Mouse (Mus musculus): Measurements from ENCODE around the gene Hoxb9. TPM values are rescaled to one million over a fixed set of nuclear protein-coding genes. Genes with fewer than 3 reads are reported as not detected.

Gene Hoxb9
- 0.07 TPM in 1 of 2 replicates, not detected in the other for total RNA-seq (2014; rRNA removed)
- not detected in 2 replicates for polyA plus RNA-seq (2012; rRNA removed)

GRCm38 (mm10) chr11:96270996-96271540 is at the start of gene Hoxb9:
TSS of gene Hoxb9 (plus strand) at chr11:96271457.
- no peak for DNase-seq (ENCODE audit: extremely low read depth, low read depth, low spot score)
- Histone ChIP-seq H3K4me1 (ENCODE audit: control insufficient read depth, insufficient read depth, low read length) (peaks cover 2% of the 10 kb centered on the region; the same call in 1 of the 2 replicates), H3K27me3 (ENCODE audit: control insufficient read depth, insufficient read depth, low read length) (peaks cover 42% of the 10 kb centered on the region), H3K27ac (replicated peaks; ENCODE audit: insufficient read depth, low read depth, low read length) (no peak within 1 kb of the TSS), H3K79me2 (ENCODE audit: control insufficient read depth, insufficient read depth, low read length) (no peaks in the 10 kb centered on the region), H3K9ac (ENCODE audit: low read depth, low read length) (no peak within 1 kb of the TSS), H3K4me3 (ENCODE audit: insufficient read depth, low read depth, low read length) (no peak within 1 kb of the TSS), H3K36me3 (ENCODE audit: control insufficient read depth, insufficient read depth, low read length) (no peaks in the 10 kb centered on the region)
- 4% methylated on average over 40 of the region's 40 CpGs for WGBS
- TF ChIP-seq CTCF (IDR thresholded peaks at IDR 0.05; ENCODE audit: low read depth, low read length) (no peak), POLR2A (IDR thresholded peaks at IDR 0.05; ENCODE audit: extremely low read depth, insufficient read depth, low read length) (no peak)

- H3K27me3 ChIP-seq (ENCODE audit: control insufficient read depth, insufficient read depth, low read length) = no peaks in the 10 kb centered on the region; the same call in 1 of the 2 replicates
- TF ChIP-seq POLR2A (IDR thresholded peaks at IDR 0.05; ENCODE audit: extremely low read depth, insufficient read depth, low read length) (no peak), CTCF (IDR thresholded peaks at IDR 0.05; ENCODE audit: low read depth, low read length) (peak; percentile 19; the same call in 1 of the 2 replicates)
- no peaks in the 10 kb centered on the region for H3K4me1 ChIP-seq (ENCODE audit: control insufficient read depth, insufficient read depth, low read length)
- DNase-seq (ENCODE audit: extremely low read depth, low read depth, low spot score) = no peak
- no peaks in the 10 kb centered on the region for H3K36me3 ChIP-seq (ENCODE audit: control insufficient read depth, insufficient read depth, low read length)
- no peak overlapping the region for H3K4me3 ChIP-seq (ENCODE audit: insufficient read depth, low read depth, low read length)
- H3K79me2 ChIP-seq (ENCODE audit: control insufficient read depth, insufficient read depth, low read length) = no peaks in the 10 kb centered on the region
- H3K27ac ChIP-seq (replicated peaks; ENCODE audit: insufficient read depth, low read depth, low read length) = no peak overlapping the region
- no peak overlapping the region for H3K9ac ChIP-seq (ENCODE audit: low read depth, low read length)
- WGBS = 36% methylated on average over 2 of the region's 2 CpGs
Observed at GRCm38 (mm10) chr11:96223813-96224212, 47.4 kb upstream of the Hoxb9 start.

- WGBS = 68% methylated on average over 9 of the region's 9 CpGs
- H3K27me3 ChIP-seq (ENCODE audit: control insufficient read depth, insufficient read depth, low read length) = no peaks in the 10 kb centered on the region
- H3K36me3 ChIP-seq (ENCODE audit: control insufficient read depth, insufficient read depth, low read length) = no peaks in the 10 kb centered on the region
Observed at GRCm38 (mm10) chr11:96227676-96228075, 43.6 kb upstream of the Hoxb9 start.

GRCm38 (mm10) chr11:96234906-96235305 is 36.4 kb upstream of the Hoxb9 start:
- H3K4me1 ChIP-seq (ENCODE audit: control insufficient read depth, insufficient read depth, low read length) = no peaks in the 10 kb centered on the region
- H3K9ac ChIP-seq (ENCODE audit: low read depth, low read length) = no peak overlapping the region
- peaks cover 3% of the 10 kb centered on the region; the same call in 1 of the 2 replicates for H3K27me3 ChIP-seq (ENCODE audit: control insufficient read depth, insufficient read depth, low read length)
- no peaks in the 10 kb centered on the region for H3K36me3 ChIP-seq (ENCODE audit: control insufficient read depth, insufficient read depth, low read length)
- no peak for TF ChIP-seq POLR2A (IDR thresholded peaks at IDR 0.05; ENCODE audit: extremely low read depth, insufficient read depth, low read length)
- TF ChIP-seq CTCF (IDR thresholded peaks at IDR 0.05; ENCODE audit: low read depth, low read length) = peak; percentile 87
- no peak overlapping the region for H3K27ac ChIP-seq (replicated peaks; ENCODE audit: insufficient read depth, low read depth, low read length)
- 3% methylated on average over 12 of the region's 12 CpGs for WGBS
- no peak overlapping the region for H3K4me3 ChIP-seq (ENCODE audit: insufficient read depth, low read depth, low read length)
- H3K79me2 ChIP-seq (ENCODE audit: control insufficient read depth, insufficient read depth, low read length) = no peaks in the 10 kb centered on the region
- DNase-seq (ENCODE audit: extremely low read depth, low read depth, low spot score) = no peak

More at GRCm38 (mm10) chr11:96227676-96228075, 43.6 kb upstream of the Hoxb9 start:
- DNase-seq (ENCODE audit: extremely low read depth, low read depth, low spot score) = no peak
- Histone ChIP-seq H3K4me3 (ENCODE audit: insufficient read depth, low read depth, low read length) (no peak overlapping the region), H3K79me2 (ENCODE audit: control insufficient read depth, insufficient read depth, low read length) (no peaks in the 10 kb centered on the region), H3K27ac (replicated peaks; ENCODE audit: insufficient read depth, low read depth, low read length) (no peak overlapping the region), H3K9ac (ENCODE audit: low read depth, low read length) (no peak overlapping the region), H3K4me1 (ENCODE audit: control insufficient read depth, insufficient read depth, low read length) (no peaks in the 10 kb centered on the region)
- TF ChIP-seq POLR2A (IDR thresholded peaks at IDR 0.05; ENCODE audit: extremely low read depth, insufficient read depth, low read length) = no peak
- TF ChIP-seq CTCF (IDR thresholded peaks at IDR 0.05; ENCODE audit: low read depth, low read length) = no peak

GRCm38 (mm10) chr11:96240211-96240610 is 31.0 kb upstream of the Hoxb9 start:
- no peak overlapping the region for H3K4me3 ChIP-seq (ENCODE audit: insufficient read depth, low read depth, low read length)
- no peaks in the 10 kb centered on the region for H3K4me1 ChIP-seq (ENCODE audit: control insufficient read depth, insufficient read depth, low read length)
- no peaks in the 10 kb centered on the region for H3K36me3 ChIP-seq (ENCODE audit: control insufficient read depth, insufficient read depth, low read length)
- H3K9ac ChIP-seq (ENCODE audit: low read depth, low read length) = no peak overlapping the region
- peak; percentile 30 for DNase-seq (ENCODE audit: extremely low read depth, low read depth, low spot score)
- no peaks in the 10 kb centered on the region for H3K79me2 ChIP-seq (ENCODE audit: control insufficient read depth, insufficient read depth, low read length)
- TF ChIP-seq CTCF (IDR thresholded peaks at IDR 0.05; ENCODE audit: low read depth, low read length) (peak; percentile 86), POLR2A (IDR thresholded peaks at IDR 0.05; ENCODE audit: extremely low read depth, insufficient read depth, low read length) (no peak)
- WGBS = 2% methylated on average over 7 of the region's 7 CpGs
- peaks cover 2% of the 10 kb centered on the region; the same call in 1 of the 2 replicates for H3K27me3 ChIP-seq (ENCODE audit: control insufficient read depth, insufficient read depth, low read length)
- no peak overlapping the region for H3K27ac ChIP-seq (replicated peaks; ENCODE audit: insufficient read depth, low read depth, low read length)

- TF ChIP-seq CTCF (IDR thresholded peaks at IDR 0.05; ENCODE audit: low read depth, low read length) (no peak), POLR2A (IDR thresholded peaks at IDR 0.05; ENCODE audit: extremely low read depth, insufficient read depth, low read length) (no peak)
- peaks cover 13% of the 10 kb centered on the region; the same call in 1 of the 2 replicates for H3K27me3 ChIP-seq (ENCODE audit: control insufficient read depth, insufficient read depth, low read length)
- no peaks in the 10 kb centered on the region for H3K4me1 ChIP-seq (ENCODE audit: control insufficient read depth, insufficient read depth, low read length)
- no peak overlapping the region for H3K27ac ChIP-seq (replicated peaks; ENCODE audit: insufficient read depth, low read depth, low read length)
- H3K9ac ChIP-seq (ENCODE audit: low read depth, low read length) = no peak overlapping the region
- H3K36me3 ChIP-seq (ENCODE audit: control insufficient read depth, insufficient read depth, low read length) = no peaks in the 10 kb centered on the region
- no peak overlapping the region for H3K4me3 ChIP-seq (ENCODE audit: insufficient read depth, low read depth, low read length)
- no peak for DNase-seq (ENCODE audit: extremely low read depth, low read depth, low spot score)
- no peaks in the 10 kb centered on the region for H3K79me2 ChIP-seq (ENCODE audit: control insufficient read depth, insufficient read depth, low read length)
- 3% methylated on average over 14 of the region's 14 CpGs for WGBS
Observed at GRCm38 (mm10) chr11:96250901-96251300, 20.4 kb upstream of the Hoxb9 start.
